8 mouse cellular contexts compared by ENCODE assay signal in the genomic region with DNA sequence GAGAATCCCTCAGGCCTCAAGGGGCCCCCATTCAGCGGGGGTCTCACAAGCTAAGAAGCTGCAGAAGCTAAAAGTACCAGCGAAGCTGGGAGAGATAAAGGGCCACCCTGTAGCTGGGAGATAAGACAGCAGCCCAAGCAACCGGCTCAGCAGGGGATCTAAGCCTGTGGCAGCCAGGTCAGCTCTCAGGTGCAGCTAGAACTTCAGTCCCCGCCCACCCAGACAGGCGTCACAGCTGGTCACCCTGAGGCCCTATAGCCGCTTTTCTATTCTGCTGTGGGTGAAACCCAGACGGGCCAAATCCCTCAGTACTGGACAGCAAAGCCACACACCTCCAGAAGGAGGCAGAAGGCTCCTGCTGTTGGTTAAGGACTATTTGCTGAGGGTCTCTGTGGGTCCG. TPM values are rescaled to one million over a fixed set of nuclear protein-coding genes. Genes with fewer than 3 reads are reported as not detected.
DNase-seq lines count a peak whose midpoint lies in the region; ATAC-seq and TF ChIP-seq lines count a peak whose summit lies in the region.

No protein-coding gene starts in this region.

- peak; percentile 70 for ATAC-seq in erythroid progenitor cell, adult 5-6 weeks (replicated peaks; ENCODE audit: low FRiP score, poor library complexity, severe bottlenecking)

- TF ChIP-seq RAD21 in CH12.LX (IDR thresholded peaks at IDR 0.05; ENCODE audit: low read depth, low read length), result peak; percentile 25

- H3K9ac ChIP-seq in CH12.LX (ENCODE audit: insufficient read depth, low read depth), result no peak overlapping the region

- peaks cover 16 to 34% of the 10 kb centered on the region in 2 experiments for H3K36me3 ChIP-seq in CH12.LX (replicated peaks in 1 of 2; ENCODE audit: control insufficient read depth in 1 of 2, insufficient read depth in 1 of 2, low read length in 1 of 2)

- no peak overlapping the region for H3K4me3 ChIP-seq in CH12.LX (replicated peaks in 1 of 3; ENCODE audit: low read depth in 2 of 3, low read length in 2 of 3, poor library complexity in 1 of 3)

- H3K4me1 ChIP-seq in CH12.LX (ENCODE audit: control insufficient read depth in 1 of 2, insufficient read depth in 2 of 2), result peaks cover 22 to 62% of the 10 kb centered on the region in 2 experiments

- peak overlapping the region; percentile 72 for H3K4me2 ChIP-seq in CH12.LX (ENCODE audit: insufficient read depth, low read depth, poor library complexity, severe bottlenecking)

- dilution Hi-C loops in CH12.LX (cut with MboI; ENCODE audit: extremely low pct_ligation_motif_present, extremely low pct_unique_long_range_greater_than_20kb, low sequenced_read_pairs), result no loop called here

- peak; percentile 31 for DNase-seq in cerebellum, adult 11 months
- DNase-seq in cerebellum, postnatal 36 days, result no peak
- DNase-seq in CH12.LX (ENCODE audit: extremely low read depth) (no peak), adipocyte (ENCODE audit: low spot score) (no peak)
- peak; percentile 49 to 75 for DNase-seq in kidney, postnatal 25 days
- peak; percentile 69 to 77 for DNase-seq in spleen, postnatal 10 days (ENCODE audit: low spot score in 2 of 2)
- DNase-seq in Muller cell, postnatal 12 days (ENCODE audit: inconsistent ontology term), result no peak

- in situ Hi-C loops in CH12.LX (cut with MboI; ENCODE audit: low pct_ligation_motif_present, low pct_unique_long_range_greater_than_20kb, low sequenced_read_pairs), result no loop called here

- no peaks in the 10 kb centered on the region for H3K9me3 ChIP-seq in CH12.LX (replicated peaks; ENCODE audit: low read length)

- no peaks in the 10 kb centered on the region for H3K27me3 ChIP-seq in CH12.LX (replicated peaks)

- no peak for TF ChIP-seq EP300 in CH12.LX (IDR thresholded peaks at IDR 0.05; ENCODE audit: low read length)

- H3K79me2 ChIP-seq in CH12.LX (replicated peaks; ENCODE audit: control insufficient read depth, extremely low read depth, insufficient read depth, poor library complexity, severe bottlenecking), result 0 out of 2 replicates have a peak, but pooled peaks cover 3% of the 10 kb centered on the region

- TF ChIP-seq POLR2A in CH12.LX (IDR thresholded peaks at IDR 0.05; ENCODE audit: low read depth, low read length), result no peak

- H3K27ac ChIP-seq in CH12.LX (ENCODE audit: insufficient read depth, low read depth), result no peak overlapping the region

- TF ChIP-seq CTCF in CH12.LX (conservative IDR thresholded peaks at IDR 0.05 in 1 of 2, IDR thresholded peaks at IDR 0.05 in 1 of 2; ENCODE audit: low read depth in 2 of 2, low read length in 2 of 2), result peak in 1 of 2 experiments; percentile 48; a peak in 2 of 4 replicates

TF ChIP-seq in CH12.LX, 34 proteins besides CTCF, POLR2A, EP300 and RAD21:
- TF ChIP-seq KAT2A (IDR thresholded peaks at IDR 0.05; ENCODE audit: insufficient replicate concordance, low read length) (no peak), MXI1 (IDR thresholded peaks at IDR 0.05; ENCODE audit: low read depth, low read length) (no peak), SMC3 (IDR thresholded peaks at IDR 0.05; ENCODE audit: low read depth, low read length) (peak; percentile 25), ELF1 (IDR thresholded peaks at IDR 0.05; ENCODE audit: low read depth, low read length) (no peak), BHLHE40 (IDR thresholded peaks at IDR 0.05; ENCODE audit: low read depth, low read length) (no peak), UBTF (IDR thresholded peaks at IDR 0.05; ENCODE audit: low read depth, low read length) (no peak), NRF1 (IDR thresholded peaks at IDR 0.05; ENCODE audit: low read depth, low read length) (no peak), TCF12 (IDR thresholded peaks at IDR 0.05; ENCODE audit: low read depth, low read length) (no peak)

RNA-seq across cellular contexts. Expression of a gene that starts 5.9 kb away (rescaled TPM):
- total RNA-seq in CH12.LX (2012; rRNA removed), result 58.4 and 66.9 TPM in 2 replicates
- 69.2 and 72.1 TPM in 2 replicates for total RNA-seq in CH12.LX (2014; rRNA removed)
- 74.2 and 88.0 TPM in 2 replicates for polyA plus RNA-seq in CH12.LX (2012; ENCODE audit: insufficient read length, low read depth)
- 101 and 133 TPM in 2 replicates for total RNA-seq in erythroid progenitor cell, adult 5-6 weeks (2015; ENCODE audit: low replicate concordance)
- total RNA-seq in erythroid progenitor cell, adult 5-6 weeks (2017; ENCODE audit: low replicate concordance), result 108 and 151 TPM in 2 replicates

RNA-seq across cellular contexts. Expression of a gene that starts 8.4 kb away (rescaled TPM):
- total RNA-seq in CH12.LX (2012; rRNA removed) (not detected in 2 replicates), CH12.LX (2014; rRNA removed) (not detected in 2 replicates)
- not detected in 2 replicates for polyA plus RNA-seq in CH12.LX (2012; ENCODE audit: insufficient read length, low read depth)
- total RNA-seq in erythroid progenitor cell, adult 5-6 weeks (2015; ENCODE audit: low replicate concordance), result not detected in 2 replicates
- not detected in 2 replicates for total RNA-seq in erythroid progenitor cell, adult 5-6 weeks (2017; ENCODE audit: low replicate concordance)

RNA-seq across cellular contexts. Expression of a gene that starts 20.4 kb away (rescaled TPM):
- total RNA-seq in CH12.LX (2012; rRNA removed) (1,180 and 1,205 TPM in 2 replicates), CH12.LX (2014; rRNA removed) (607 and 790 TPM in 2 replicates)
- polyA plus RNA-seq in CH12.LX (2012; ENCODE audit: insufficient read length, low read depth), result 4,858 and 5,122 TPM in 2 replicates
- total RNA-seq in erythroid progenitor cell, adult 5-6 weeks (2015; ENCODE audit: low replicate concordance), result 200 and 204 TPM in 2 replicates
- 235 and 237 TPM in 2 replicates for total RNA-seq in erythroid progenitor cell, adult 5-6 weeks (2017; ENCODE audit: low replicate concordance)

RNA-seq across cellular contexts. Expression of a gene that starts 29.8 kb away (rescaled TPM):
- total RNA-seq in CH12.LX (2012; rRNA removed), result 59.5 and 73.9 TPM in 2 replicates
- 89.3 and 101 TPM in 2 replicates for total RNA-seq in CH12.LX (2014; rRNA removed)
- 54.1 and 57.2 TPM in 2 replicates for polyA plus RNA-seq in CH12.LX (2012; ENCODE audit: insufficient read length, low read depth)
- 15.5 and 18.4 TPM in 2 replicates for total RNA-seq in erythroid progenitor cell, adult 5-6 weeks (2015; ENCODE audit: low replicate concordance)
- total RNA-seq in erythroid progenitor cell, adult 5-6 weeks (2017; ENCODE audit: low replicate concordance), result 10.3 and 14.0 TPM in 2 replicates

RNA-seq across cellular contexts. Expression of a gene that starts 38.0 kb away (rescaled TPM):
- total RNA-seq in CH12.LX (2012; rRNA removed) (91.5 and 136 TPM in 2 replicates), CH12.LX (2014; rRNA removed) (87.4 and 90.0 TPM in 2 replicates)
- polyA plus RNA-seq in CH12.LX (2012; ENCODE audit: insufficient read length, low read depth), result 76.6 and 78.7 TPM in 2 replicates
- 2.1 and 2.9 TPM in 2 replicates for total RNA-seq in erythroid progenitor cell, adult 5-6 weeks (2015; ENCODE audit: low replicate concordance)
- 1.7 and 3.6 TPM in 2 replicates for total RNA-seq in erythroid progenitor cell, adult 5-6 weeks (2017; ENCODE audit: low replicate concordance)

Comparison
In these comparisons a context has a peak if more than half of its experiments do, and no peak if none do; other contexts are left out.
1. DNase-seq: peak in cerebellum, adult 11 months (single experiment), kidney, postnatal 25 days (2 of 2) and spleen, postnatal 10 days (2 of 2); none in cerebellum, postnatal 36 days (0 of 2), CH12.LX (single experiment), Muller cell, postnatal 12 days (single experiment) and adipocyte (single experiment).